Mouse (Mus musculus): ENCODE data around the gene Tmtc2.

- TF ChIP-seq CTCF (IDR thresholded peaks at IDR 0.05; ENCODE audit: low read depth) (no peak), EP300 (optimal IDR thresholded peaks at IDR 0.05) (no peak)
Observed at GRCm38 (mm10) chr10:105500482-105500881, 73.8 kb downstream of the Tmtc2 start.

Data from stomach, postnatal 0 days (tissue).